Mouse (Mus musculus) lung, postnatal 0 days (tissue): ENCODE measurements around the gene Adamts3. TPM values are rescaled to one million over a fixed set of nuclear protein-coding genes. Genes with fewer than 3 reads are reported as not detected.
A peak's percentile ranks its signal among the peaks of the same experiment; 100 is the strongest.

ENCODE experiments used
- ATAC-seq: fragments of 200-750 bp; cut with Nextera tagmentation; 2 replicates; pipeline ENCODE4 v1.8.0; 2017; ENCODE audit warnings: moderate library complexity
- DNase-seq: peaks from one replicate; pipeline ENCODE4 v3.0.0-alpha.2; 2016; ENCODE audit warnings: low spot score
- H3K27ac ChIP-seq: fragments of 300-500 bp; sonication (generic); 2 replicates; pipeline ENCODE4 v1.5.1; 2014; ENCODE audit warnings: antibody characterized with exemption, mild to moderate bottlenecking, low read length, mixed read lengths
- H3K27me3 ChIP-seq: fragments of 300-500 bp; sonication (generic); replicated peaks from 2 replicates; pipeline ENCODE4 v1.6.1; 2014; ENCODE audit warnings: low read length, mixed read lengths; ENCODE audit not compliant: insufficient read depth
- H3K36me3 ChIP-seq: fragments of 300-500 bp; sonication (generic); 2 replicates; pipeline ENCODE4 v1.6.1; 2014; ENCODE audit warnings: low read length, mixed read lengths; ENCODE audit not compliant: insufficient read depth
- H3K4me1 ChIP-seq: fragments of 300-500 bp; sonication (generic); 2 replicates; pipeline ENCODE4 v1.6.1; 2014; ENCODE audit warnings: antibody characterized with exemption, low read depth, low read length, mixed read lengths; ENCODE audit not compliant: insufficient read depth
- H3K4me2 ChIP-seq: fragments of 300-500 bp; sonication (generic); replicated peaks from 2 replicates; pipeline ENCODE4 v1.6.1; 2014; ENCODE audit warnings: low read depth, mild to moderate bottlenecking, low read length, moderate library complexity, mixed read lengths
- H3K4me3 ChIP-seq: fragments of 300-500 bp; sonication (generic); 2 replicates; pipeline ENCODE4 v1.5.1; 2014; ENCODE audit warnings: low read depth, low read length
- H3K9ac ChIP-seq: fragments of 300-500 bp; sonication (generic); replicated peaks from 2 replicates; pipeline ENCODE4 v1.6.1; 2014; ENCODE audit warnings: low read depth, mild to moderate bottlenecking
- H3K9me3 ChIP-seq: fragments of 300-500 bp; sonication (generic); 2 replicates; pipeline ENCODE4 v1.6.1; 2016; ENCODE audit warnings: low read length, mixed read lengths
- CTCF ChIP-seq: IDR thresholded peaks from 2 replicates; pipeline ENCODE4 v1.5.1; 2016; ENCODE audit warnings: antibody characterized with exemption, mild to moderate bottlenecking
- EP300 ChIP-seq: IDR thresholded peaks from 2 replicates; pipeline ENCODE4 v1.6.1; 2016; ENCODE audit warnings: antibody characterized with exemption, mild to moderate bottlenecking, control low read depth
- WGBS: fragments of 180-500 bp; shearing (Covaris S2); extraction: QIAGEN DNeasy Blood & Tissue Kit; methylation state at CpG from one replicate; pipeline ENCODE4 v1.1.7; 2014; 5-methylcytosine and 5-hydroxymethylcytosine counted together
- polyA plus RNA-seq: library from polyadenylated mRNA; unstranded; fragments of >200 nt; fragmentation: Nextera tagmentation; extraction: Ambion mirVana; gene quantifications from 2 replicates; pipeline ENCODE4 v1.2.1, GENCODE M21; 2015

Gene Adamts3
- polyA plus RNA-seq, 1 experiment from 2014 or later, result 1.2 TPM

DNA sequence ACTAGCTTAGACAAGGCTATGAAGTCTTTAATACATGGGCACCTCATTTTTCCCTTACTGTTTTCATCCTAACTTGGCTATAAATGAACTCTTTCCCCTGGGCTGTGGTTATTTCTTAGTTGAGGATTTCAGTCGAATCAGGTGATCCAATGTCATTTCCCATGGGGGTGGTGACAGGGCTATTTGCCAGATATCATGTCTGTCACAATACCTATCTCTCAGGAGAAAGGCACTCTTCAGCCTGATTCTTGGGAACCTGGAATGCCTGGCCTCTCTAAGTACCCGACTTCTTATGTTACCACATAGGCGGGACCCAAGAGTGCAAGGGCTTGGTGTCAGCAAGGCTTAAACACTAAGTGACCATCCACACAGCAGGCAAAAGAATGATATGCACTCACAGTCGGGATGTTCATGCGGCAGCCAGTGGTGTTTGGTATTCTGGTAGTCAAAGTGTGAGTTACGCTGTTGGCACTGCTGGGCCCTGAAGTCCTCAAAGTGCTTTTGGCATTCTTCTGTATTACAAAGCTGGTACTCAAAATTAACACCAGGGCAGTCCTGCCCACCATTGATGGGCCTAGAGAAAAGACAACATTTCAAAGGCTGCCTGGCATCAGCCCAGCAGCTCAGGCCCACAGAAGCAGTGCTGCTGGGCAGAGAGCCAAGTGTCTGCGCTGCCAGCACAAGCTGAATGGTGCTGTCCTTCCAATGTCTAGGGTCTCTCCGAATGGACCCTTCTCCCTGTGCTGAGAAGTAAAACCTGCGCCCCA is 181.7 kb downstream of the Adamts3 start:
- no peaks in the 10 kb centered on the region for H3K36me3 ChIP-seq
- H3K4me2 ChIP-seq, result no peak overlapping the region
- no peaks in the 10 kb centered on the region for H3K4me1 ChIP-seq
- no peaks in the 10 kb centered on the region for H3K9me3 ChIP-seq
- ATAC-seq (peak; percentile 62), DNase-seq (peak; percentile 20)
- TF ChIP-seq EP300, result no peak
- no peak for TF ChIP-seq CTCF
- H3K27ac ChIP-seq, result no peak overlapping the region
- H3K9ac ChIP-seq, result no peak overlapping the region
- 45% methylated on average over 9 of the region's 9 CpGs for WGBS
- H3K27me3 ChIP-seq, result no peaks in the 10 kb centered on the region
- H3K4me3 ChIP-seq, result no peak overlapping the region

DNA sequence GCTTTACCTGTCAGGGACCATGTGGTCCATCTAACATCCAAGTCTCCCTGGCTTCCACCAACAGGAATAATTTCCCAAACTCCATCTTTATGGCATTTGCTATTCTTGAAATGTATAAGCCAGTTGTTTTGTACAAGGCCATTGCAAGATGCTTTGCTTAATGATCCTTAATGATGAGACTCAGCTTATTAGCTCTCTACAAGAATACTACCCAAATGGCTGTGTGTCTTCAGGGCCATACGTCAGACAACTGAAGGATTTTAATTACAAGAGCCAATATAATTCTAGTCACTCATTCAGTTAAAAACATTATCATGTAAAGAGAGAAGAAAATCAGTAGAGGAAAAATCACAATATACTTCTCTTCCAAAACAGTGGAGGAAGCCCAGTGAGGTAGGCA is 195.3 kb downstream of the Adamts3 start:
- H3K4me2 ChIP-seq, result no peak overlapping the region
- DNase-seq (no peak), ATAC-seq (no peak)
- no peak overlapping the region for H3K4me3 ChIP-seq
- H3K36me3 ChIP-seq, result no peaks in the 10 kb centered on the region
- H3K9ac ChIP-seq, result no peak overlapping the region
- H3K27ac ChIP-seq, result no peak overlapping the region
- H3K9me3 ChIP-seq, result no peaks in the 10 kb centered on the region
- H3K4me1 ChIP-seq, result no peaks in the 10 kb centered on the region
- no peaks in the 10 kb centered on the region for H3K27me3 ChIP-seq
- WGBS, result 88% methylated on average over 1 of the region's 1 CpGs
- TF ChIP-seq EP300 (no peak), CTCF (no peak)

DNA sequence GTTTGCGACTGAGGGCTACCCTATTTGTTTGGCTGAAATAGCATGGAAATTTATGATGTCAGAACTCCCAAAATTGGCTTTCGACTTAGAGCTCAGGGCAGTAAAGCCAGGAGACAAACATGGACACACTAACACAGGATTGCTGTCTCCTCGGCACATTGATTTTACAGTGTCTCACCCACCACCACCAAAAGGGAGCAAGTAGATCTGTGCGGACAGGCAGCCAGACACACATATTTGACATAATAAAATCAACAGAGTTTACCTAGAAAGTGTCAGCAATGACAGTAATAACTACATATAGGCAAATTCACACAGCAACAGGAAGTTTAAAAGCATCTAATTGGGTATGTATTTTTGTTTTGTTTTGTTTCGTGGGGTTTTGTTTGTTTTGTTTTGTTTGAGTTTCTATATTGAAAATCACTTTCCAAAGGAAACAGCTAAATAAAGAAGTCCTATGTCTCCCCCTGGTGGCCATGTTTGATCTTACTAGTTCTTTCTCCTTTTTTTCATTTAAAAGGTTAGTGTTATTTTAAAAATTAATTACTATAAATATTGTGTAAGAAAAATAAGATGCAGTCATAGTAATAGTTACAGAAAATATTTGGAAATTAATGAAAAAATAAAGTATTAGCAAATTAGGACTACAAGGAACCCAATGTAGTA is 203.1 kb downstream of the Adamts3 start:
- TF ChIP-seq EP300, result no peak
- TF ChIP-seq CTCF, result peak; percentile 56
- no peak overlapping the region for H3K27ac ChIP-seq
- no peaks in the 10 kb centered on the region for H3K4me1 ChIP-seq
- no peak overlapping the region for H3K4me3 ChIP-seq
- H3K9me3 ChIP-seq, result no peaks in the 10 kb centered on the region
- ATAC-seq (no peak), DNase-seq (peak; percentile 82)
- H3K9ac ChIP-seq, result no peak overlapping the region
- no peak overlapping the region for H3K4me2 ChIP-seq
- WGBS, result 57% methylated on average over 5 of the region's 5 CpGs
- H3K36me3 ChIP-seq, result no peaks in the 10 kb centered on the region
- H3K27me3 ChIP-seq, result no peaks in the 10 kb centered on the region

DNA sequence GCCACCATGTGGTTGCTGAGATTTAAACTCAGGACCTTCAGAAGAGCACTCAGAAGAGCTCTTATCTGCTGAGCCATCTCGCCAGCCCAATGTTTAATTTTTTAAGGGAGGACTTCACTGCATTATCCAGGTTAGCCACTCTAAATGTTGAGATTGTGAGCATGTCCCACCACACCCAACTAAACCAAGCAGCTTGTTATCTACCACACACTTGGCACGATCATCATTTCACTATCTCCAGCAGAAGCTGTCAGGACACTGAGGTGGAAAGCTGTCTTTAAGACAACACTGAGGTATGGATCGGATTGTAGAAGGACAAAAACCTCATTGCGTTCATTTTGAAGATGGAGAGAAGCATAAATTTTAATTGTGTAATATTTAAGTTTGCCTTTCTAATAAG is 205.0 kb downstream of the Adamts3 start:
- DNase-seq (no peak), ATAC-seq (no peak)
- Histone ChIP-seq H3K9me3 (no peaks in the 10 kb centered on the region), H3K36me3 (no peaks in the 10 kb centered on the region), H3K27me3 (no peaks in the 10 kb centered on the region), H3K9ac (no peak overlapping the region), H3K4me3 (no peak overlapping the region), H3K27ac (no peak overlapping the region), H3K4me2 (no peak overlapping the region), H3K4me1 (no peaks in the 10 kb centered on the region)
- WGBS, result 72% methylated on average over 4 of the region's 4 CpGs
- TF ChIP-seq CTCF (no peak), EP300 (no peak)

DNA sequence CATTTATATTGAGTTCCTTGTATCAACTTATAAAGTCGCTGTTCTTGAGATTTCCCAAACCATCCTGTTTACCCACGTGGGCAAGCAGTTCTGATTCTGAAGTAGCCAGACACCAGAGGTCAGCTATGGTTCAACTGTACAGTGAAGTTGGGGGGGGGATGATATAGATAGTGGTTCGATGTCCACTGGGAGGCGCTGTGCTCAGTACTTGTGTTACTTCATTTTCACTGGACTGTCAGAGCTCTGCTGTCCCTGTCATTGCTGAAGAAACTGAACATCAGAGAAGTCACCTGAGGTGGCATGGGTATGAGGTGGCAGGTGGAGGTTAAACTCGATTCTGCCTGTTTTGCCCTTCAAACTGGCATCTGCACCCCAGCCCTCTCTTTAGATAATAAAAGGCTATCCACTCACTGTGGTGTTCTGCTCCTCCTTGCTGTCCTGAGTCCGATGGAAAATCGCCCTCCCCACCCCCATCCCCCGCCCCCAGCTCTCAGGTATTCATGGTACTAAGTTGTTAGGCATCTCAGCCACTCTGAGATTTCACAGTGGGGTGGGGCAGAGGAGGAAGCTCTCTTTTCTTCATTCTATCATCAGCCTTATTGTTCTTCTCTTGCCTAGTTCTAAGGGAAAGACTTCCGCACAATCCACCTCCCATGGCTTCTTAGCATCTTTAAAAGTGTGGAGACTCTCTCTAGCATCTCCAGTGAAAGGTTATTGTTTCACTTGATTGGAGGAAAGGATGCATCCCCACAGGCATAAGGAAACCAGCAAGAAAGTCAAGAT is 208.9 kb downstream of the Adamts3 start:
- Histone ChIP-seq H3K9me3 (no peaks in the 10 kb centered on the region), H3K9ac (no peak overlapping the region), H3K4me1 (no peaks in the 10 kb centered on the region), H3K27me3 (no peaks in the 10 kb centered on the region), H3K36me3 (no peaks in the 10 kb centered on the region), H3K27ac (no peak overlapping the region), H3K4me2 (no peak overlapping the region), H3K4me3 (no peak overlapping the region)
- ATAC-seq, result no peak
- 68% methylated on average over 9 of the region's 9 CpGs for WGBS
- no peak for TF ChIP-seq EP300
- no peak; the same call in 1 of the 2 replicates for TF ChIP-seq CTCF
- DNase-seq, result no peak

DNA sequence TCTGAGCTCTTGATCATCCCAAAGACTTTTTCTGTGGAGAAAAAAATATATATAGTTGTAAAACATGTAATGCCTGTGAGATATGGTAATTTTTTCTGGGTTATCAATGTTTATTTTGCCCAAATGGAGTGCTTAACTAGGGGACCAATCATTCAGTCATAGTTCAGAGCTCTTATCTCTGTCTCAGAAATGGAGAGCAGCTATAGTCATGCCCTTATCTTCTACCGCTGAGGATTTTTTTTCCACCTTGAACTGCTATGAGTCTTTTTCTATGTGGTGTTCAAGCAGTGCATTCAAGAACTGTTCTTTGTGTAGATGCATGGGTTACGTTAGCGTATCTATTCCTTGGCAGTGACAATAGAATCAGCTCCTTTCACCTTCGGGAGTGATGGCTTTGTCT is 210.2 kb downstream of the Adamts3 start:
- TF ChIP-seq CTCF, result no peak
- H3K9me3 ChIP-seq, result no peaks in the 10 kb centered on the region
- DNase-seq (no peak), ATAC-seq (no peak)
- H3K9ac ChIP-seq, result no peak overlapping the region
- no peaks in the 10 kb centered on the region for H3K4me1 ChIP-seq
- 43% methylated on average over 4 of the region's 4 CpGs for WGBS
- no peaks in the 10 kb centered on the region for H3K36me3 ChIP-seq
- no peak overlapping the region for H3K4me2 ChIP-seq
- no peaks in the 10 kb centered on the region for H3K27me3 ChIP-seq
- H3K27ac ChIP-seq, result no peak overlapping the region
- no peak overlapping the region for H3K4me3 ChIP-seq
